Mouse (Mus musculus) layer of hippocampus, adult 8-10 months (tissue): ENCODE data around the gene Pwp1. TPM values are rescaled to one million over a fixed set of nuclear protein-coding genes. Genes with fewer than 3 reads are reported as not detected.
"Not testable (repeated sequence)": the region's sequence is repeated elsewhere in the genome, so short reads cannot be mapped to it uniquely, and the experiment has no call there.

ENCODE experiments used
- DNase-seq, 2 experiments: peaks; one replicate each; pipeline ENCODE4 v3.0.0; 2022; ENCODE audit warnings: low spot score in 2 of 2
- total RNA-seq, 4 experiments: library from RNA; stranded (reverse); gene quantifications; 2 replicates each; pipeline ENCODE4 v1.2.4; 2022

The Pwp1 gene
- total RNA-seq = 10 to 100 TPM; 18.2 to 19.5 (median 18.6) TPM

- DNase-seq = peak; percentile 8 to 16
Measured at GRCm38 (mm10) chr10:85829085-85829853, at the start of gene Pwp1. TSS of gene Pwp1 (plus strand) at chr10:85829494.

- not testable (repeated sequence) for DNase-seq
Measured at GRCm38 (mm10) chr10:85822143-85822696, 7.1 kb upstream of the Pwp1 start.

GRCm38 (mm10) chr10:85823752-85824151, 5.5 kb upstream of the Pwp1 start:
- not testable (repeated sequence) for DNase-seq

- not testable (repeated sequence) for DNase-seq
Measured at GRCm38 (mm10) chr10:85828722-85829084, 591 bp upstream of the Pwp1 start.

GRCm38 (mm10) chr10:85846105-85846862, 17.0 kb downstream of the Pwp1 start:
- no peak for DNase-seq

- DNase-seq = peak; percentile 87 to 91
Measured at GRCm38 (mm10) chr10:85871698-85872478, 42.6 kb downstream of the Pwp1 start.

- DNase-seq = no peak
Measured at GRCm38 (mm10) chr10:85872479-85872773, 43.1 kb downstream of the Pwp1 start.

- no peak for DNase-seq
Measured at GRCm38 (mm10) chr10:85873861-85874544, 44.7 kb downstream of the Pwp1 start.

- no peak for DNase-seq
Measured at GRCm38 (mm10) chr10:85875812-85876211, 46.5 kb downstream of the Pwp1 start.

GRCm38 (mm10) chr10:85879886-85880486, 50.7 kb downstream of the Pwp1 start:
- DNase-seq = no peak

GRCm38 (mm10) chr10:85916498-85917309, 87.4 kb downstream of the Pwp1 start, which contains the start of gene Prdm4:
TSS of gene Prdm4 (minus strand) at chr10:85917142.
- DNase-seq = peak; percentile 97

GRCm38 (mm10) chr10:85927676-85928445, 98.6 kb downstream of the Pwp1 start, which contains the start of gene Ascl4:
TSS of gene Ascl4 (plus strand) at chr10:85927681.
- no peak for DNase-seq

- DNase-seq = peak; percentile 58 to 74
Measured at GRCm38 (mm10) chr10:85928499-85929207, 99.4 kb downstream of the Pwp1 start.

- DNase-seq = no peak
Measured at GRCm38 (mm10) chr10:85929208-85929591, 99.9 kb downstream of the Pwp1 start.

GRCm38 (mm10) chr10:85929962-85930361, 100.7 kb downstream of the Pwp1 start:
- no peak for DNase-seq

GRCm38 (mm10) chr10:85936280-85936965, 107.1 kb downstream of the Pwp1 start:
- no peak for DNase-seq
